Mouse (Mus musculus) urinary bladder, postnatal 36 days (tissue): ENCODE results near the gene Tacr1.
"Not testable (repeated sequence)": the region's sequence is repeated elsewhere in the genome, so short reads cannot be mapped to it uniquely, and the experiment has no call there.

Experiments used
- DNase-seq, 2 experiments: peaks; one replicate each; pipeline ENCODE4 v3.0.0; 2022; ENCODE audit warnings: low spot score in 2 of 2, mixed read lengths in 1 of 2

Tacr1 gene

DNA sequence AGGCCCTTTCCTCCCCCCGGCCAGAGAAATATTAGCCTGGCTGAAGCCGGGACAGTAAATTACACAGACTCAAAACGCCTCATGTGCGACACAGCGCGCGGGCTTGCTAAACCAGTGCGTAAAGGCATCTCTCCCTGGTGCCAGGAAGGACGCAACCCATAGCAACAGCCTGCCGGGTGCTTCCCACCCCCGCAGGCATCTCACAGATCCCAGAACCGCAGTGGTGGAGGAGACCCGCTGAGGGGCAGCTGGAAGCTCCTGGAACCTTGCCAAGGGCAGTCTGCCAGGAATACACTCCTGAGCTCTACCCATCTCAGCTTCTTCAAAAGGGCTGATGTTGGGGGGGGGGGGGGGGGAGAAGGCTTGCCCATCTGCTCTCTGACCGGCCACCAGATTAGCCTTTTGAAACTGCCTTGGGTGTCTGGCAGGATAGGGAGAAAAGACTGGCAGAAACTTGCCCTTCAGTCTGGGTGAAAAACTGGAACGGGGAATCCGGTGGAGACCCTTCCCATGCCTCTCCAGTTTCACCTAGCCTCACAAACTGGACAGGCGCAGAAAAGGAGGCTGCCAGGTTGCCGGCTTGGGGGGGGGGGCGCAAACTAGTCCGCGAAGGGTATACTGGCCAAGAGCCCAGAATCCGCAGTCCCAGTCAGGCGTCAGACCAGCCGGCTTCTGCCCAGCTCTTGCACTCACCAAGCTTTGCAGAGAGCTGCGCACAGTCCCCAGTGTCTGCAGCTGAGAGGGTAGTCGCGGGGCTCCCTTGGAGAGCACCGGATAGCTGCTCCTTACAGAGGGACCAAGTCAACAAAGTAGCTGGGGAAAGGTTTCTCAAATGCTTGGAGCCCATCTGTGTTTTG is at the start of gene Tacr1:
Tacr1 (plus strand) TSS at position 740 of the 857 bp plus-strand sequence.
- no peak for DNase-seq

GRCm38 (mm10) chr6:82376144-82376543 is 26.0 kb upstream of the Tacr1 start:
- no peak for DNase-seq

GRCm38 (mm10) chr6:82383556-82383955 is 18.6 kb upstream of the Tacr1 start:
- DNase-seq, result no peak

DNA sequence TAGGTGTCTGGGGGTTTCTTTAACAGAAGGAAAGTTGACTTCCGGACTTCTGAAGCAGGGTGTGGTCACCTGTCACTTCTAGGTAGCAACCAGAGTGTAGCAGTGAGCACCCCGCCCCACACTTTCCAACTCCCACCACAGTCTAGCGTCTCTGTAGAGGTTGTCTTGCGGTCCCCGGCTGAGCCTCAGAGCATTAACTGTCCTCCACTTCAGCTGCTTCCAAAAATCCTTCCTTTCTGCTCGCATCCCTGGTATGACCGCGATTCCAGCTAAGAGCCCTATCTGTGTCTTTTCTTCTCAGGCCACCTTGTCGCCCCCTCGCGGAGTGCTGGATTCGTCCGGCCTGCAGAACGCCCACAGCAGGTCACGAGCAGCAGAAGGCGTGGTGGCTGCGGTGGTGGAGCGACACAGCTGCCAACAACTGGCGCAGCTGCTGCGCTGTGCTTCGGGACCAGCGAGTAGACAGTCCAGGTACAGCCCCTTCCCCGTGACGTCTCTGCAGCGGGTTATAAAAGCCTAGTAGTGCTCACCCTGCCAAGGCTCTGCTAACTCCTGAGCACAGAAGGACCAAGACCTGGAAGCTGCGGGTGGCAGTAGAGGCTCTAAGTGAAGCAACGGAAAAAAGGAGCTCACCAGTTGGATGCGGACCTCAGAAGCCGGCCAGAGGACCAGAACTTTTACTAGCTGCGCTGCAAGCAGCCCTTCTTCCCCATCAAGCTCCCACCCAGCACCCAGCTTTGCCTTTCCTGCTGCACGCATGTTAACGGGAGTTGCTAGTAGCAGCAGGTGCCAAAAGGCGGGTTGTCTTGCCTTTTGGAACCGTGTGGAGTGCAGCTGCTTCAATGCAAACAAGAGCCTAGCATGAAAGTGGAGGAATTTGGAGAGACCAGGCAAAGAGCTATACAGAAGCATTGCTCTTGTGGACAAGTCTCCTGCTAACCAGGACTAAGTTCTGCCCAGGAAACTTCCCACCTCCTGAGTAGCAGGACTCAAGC is 664 bp downstream of the Tacr1 start:
- DNase-seq, result peak in 1 of 2 experiments; percentile 13

GRCm38 (mm10) chr6:82418367-82418766 is 16.2 kb downstream of the Tacr1 start:
- DNase-seq, result no peak

DNA sequence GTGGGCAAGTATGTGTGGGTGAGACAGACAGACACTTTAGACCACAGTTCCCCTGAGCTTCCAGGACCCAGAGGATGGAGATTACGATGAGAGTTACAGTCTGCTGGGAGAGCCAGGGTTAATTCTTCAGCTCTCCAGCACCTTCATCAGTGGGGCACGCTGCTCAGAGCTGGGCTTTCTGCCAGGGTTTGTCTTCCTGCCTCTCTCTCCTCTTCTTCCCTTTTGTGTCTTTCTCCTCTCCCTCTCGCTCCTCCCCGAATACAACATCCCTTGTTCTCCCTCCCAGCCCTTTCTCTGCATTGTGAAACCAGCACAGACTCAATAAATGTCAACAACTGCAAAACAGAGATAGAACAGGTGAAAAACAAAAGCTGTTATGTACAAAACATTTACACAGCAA is 18.1 kb downstream of the Tacr1 start:
- DNase-seq, result no peak

DNA sequence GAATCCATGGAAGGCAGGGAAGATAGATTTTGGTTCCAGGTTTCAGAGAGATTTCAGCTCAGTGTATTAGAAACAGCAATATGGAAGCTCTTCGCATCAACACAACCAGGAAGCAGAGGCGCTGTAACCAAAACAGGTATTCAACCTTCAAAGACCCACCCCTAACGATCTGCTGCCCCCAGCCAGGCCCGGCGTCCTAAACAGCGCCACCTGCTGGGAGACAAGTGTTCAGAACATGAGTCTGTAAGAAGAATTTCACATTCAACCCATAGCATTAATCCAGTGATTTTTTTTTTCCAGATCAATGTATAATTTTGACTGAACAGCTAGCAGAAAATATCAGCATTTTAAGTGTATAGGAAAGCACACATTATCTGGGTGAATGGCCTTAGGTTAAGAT is 26.8 kb downstream of the Tacr1 start:
- DNase-seq, result no peak

GRCm38 (mm10) chr6:82429766-82430165 is 27.6 kb downstream of the Tacr1 start:
- no peak for DNase-seq

GRCm38 (mm10) chr6:82437174-82437573 is 35.0 kb downstream of the Tacr1 start:
- DNase-seq, result no peak

DNA sequence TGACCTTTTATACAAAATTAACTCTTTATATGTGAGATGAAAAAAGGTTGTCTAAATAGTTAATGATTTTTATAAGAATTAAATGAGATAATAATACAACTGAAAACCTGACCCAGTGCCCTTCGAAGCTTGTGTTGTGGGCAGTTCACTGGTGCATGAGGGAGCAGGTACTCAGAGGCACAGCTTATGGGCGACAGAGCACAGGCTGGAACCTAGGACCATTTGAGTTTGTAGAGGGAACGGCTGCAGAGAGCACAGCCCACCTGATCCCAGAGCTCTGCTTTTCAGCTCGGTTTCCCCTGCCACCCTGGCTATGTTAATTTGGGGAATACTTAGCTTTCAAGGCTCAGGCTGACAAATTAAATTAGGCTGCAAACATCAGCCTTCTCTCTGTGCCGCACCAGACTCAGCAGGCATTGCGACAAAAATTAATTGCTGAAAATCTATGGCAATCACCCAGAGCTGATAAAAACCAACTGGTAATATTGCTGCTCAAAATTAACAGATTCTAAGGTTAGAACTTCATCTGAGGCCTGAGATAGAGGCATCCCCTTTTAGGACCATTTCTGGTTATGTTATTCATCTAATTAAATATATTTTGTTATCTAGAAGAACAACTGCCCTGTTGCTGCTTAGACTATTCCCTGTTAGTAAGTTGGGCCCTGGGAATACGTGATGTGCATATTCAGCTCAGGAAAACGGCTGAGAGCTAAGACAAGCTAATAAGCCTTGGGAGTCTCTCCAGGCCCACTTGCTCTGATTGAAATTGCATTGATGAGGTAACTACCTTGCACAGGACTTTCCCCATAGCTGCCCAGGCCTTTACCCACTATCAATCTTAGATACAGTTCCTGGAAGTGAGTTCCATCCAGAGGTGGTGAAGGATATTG is 50.3 kb downstream of the Tacr1 start:
- DNase-seq, result not testable (repeated sequence)

- DNase-seq, result no peak
These were observed 53.1 kb downstream of the Tacr1 start for GRCm38 (mm10) chr6:82455245-82455644.

DNA sequence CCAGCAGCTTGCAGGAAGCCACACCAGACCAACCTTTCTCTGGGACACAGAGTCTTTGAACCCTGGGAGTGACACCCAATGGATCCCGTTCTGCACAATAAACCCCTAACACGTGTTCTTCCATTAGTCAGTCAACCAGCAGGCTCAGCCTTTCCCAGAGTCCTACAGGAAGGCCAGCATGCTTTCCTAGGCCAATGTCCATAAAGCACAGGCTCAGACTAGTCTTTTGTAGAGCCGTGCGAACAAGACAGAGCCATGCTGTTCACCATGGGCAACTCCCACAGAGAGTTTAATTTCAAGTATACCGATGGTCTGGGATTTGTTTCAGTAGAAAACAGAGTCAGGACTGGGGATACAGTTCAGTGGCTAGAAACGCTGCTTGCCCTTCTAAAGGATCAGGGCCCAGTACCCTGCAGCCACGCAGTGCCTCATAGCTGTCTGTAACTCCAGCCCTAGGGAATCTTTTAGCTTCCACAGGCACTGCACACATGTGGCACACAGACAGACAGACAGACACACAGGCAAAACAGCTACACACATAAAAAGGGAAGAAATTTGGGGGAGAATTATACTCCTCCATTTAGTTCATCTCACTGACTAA is 55.1 kb downstream of the Tacr1 start:
- DNase-seq, result no peak

DNA sequence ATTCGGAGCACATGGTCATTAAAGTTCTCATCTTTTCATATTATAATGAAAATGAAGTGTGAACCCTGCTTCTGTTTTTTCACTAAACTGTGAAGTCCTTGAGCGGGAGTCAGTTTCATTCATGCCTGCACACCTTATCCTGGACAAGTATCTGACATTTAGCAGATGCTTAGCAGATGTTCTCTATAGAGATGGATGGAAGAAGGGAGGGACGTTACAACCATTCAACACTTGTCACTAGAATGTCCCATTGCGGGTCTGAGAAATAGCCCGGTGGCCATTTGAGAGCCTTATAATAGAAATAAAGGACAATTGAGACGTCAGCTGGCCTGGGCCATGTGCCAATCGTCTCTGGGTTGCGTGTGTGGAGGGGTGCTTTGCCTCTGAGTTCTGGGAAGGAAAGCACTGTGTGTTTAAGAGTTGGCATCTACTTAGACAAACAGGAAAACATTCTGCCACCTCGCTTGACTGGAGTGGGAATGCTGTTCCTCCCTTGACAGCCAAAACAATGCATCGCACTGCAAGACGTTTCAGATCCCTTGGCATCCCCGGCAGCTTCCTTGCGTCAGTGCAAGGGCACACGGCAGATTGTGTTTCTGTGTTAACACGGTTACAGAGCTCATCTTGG is 56.7 kb downstream of the Tacr1 start:
- DNase-seq, result no peak

DNA sequence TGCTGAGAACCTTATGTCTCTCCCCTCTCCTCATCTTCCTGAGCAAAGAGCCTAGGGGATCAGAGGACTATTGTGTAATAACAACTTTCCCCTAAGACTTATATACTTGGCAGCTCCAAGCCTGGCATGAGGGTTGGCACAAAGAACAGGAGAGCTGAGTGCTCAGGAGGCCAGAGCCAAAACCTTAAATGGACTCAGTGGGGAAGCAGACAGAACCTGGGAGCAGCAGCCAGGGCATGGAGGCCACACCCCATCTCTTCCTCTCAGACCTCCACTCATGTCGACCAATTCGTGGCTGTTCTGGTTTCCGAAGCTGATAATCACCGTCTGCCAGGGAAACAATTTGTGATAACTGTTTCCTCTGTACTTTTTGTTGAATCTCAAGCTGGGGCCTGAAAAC is 61.0 kb downstream of the Tacr1 start:
- no peak for DNase-seq

GRCm38 (mm10) chr6:82474477-82474876 is 72.3 kb downstream of the Tacr1 start:
- DNase-seq, result no peak

DNA sequence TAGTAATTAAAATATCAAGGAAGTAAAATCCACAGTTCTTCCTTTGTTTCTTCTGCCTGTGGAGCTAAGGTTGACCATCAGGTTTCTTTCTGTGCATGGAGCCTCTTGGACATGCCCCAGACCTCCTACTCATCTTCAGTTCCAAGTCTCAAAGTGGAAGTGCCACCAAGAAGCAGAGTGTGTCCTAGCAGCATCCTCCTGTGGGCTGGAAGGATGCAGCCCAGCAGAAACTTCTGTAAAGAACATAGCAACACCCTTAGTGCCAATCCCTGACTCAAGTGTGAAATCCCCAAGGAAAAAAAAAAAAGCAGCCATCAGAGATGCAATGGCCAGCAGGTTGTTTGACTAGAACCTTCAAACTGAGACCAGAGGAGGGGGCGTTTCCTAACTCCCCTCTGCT is 81.7 kb downstream of the Tacr1 start:
- no peak for DNase-seq

- DNase-seq, result no peak
These were observed 92.3 kb downstream of the Tacr1 start for GRCm38 (mm10) chr6:82494481-82494880.

GRCm38 (mm10) chr6:82510843-82511416 is 108.8 kb downstream of the Tacr1 start:
- no peak for DNase-seq

DNA sequence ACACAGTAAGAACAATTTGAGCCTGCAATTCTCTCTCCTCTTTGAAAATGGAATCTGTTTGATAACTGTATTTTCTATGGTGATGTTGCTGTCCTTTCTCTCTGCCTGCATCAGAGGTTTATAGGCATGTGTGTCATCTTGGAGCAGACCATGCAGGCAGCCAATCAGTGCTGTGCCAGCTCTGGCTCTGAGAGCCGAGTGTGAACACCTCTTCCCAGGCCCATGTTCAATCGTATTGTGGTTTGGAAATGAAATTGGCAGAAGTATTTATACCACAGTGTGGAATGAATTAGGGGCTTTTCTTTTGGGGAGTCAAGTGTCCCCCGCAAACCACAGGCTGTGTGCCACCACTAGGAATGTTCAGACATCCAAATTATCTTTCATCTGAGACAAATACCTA is 117.5 kb downstream of the Tacr1 start:
- no peak for DNase-seq

GRCm38 (mm10) chr6:82522567-82522966 is 120.4 kb downstream of the Tacr1 start:
- DNase-seq, result no peak
